Mouse (Mus musculus) CD4-positive helper T cell, adult 2 months (primary cell): ENCODE results near the gene Smok3c.
"Not testable (repeated sequence)": the region's sequence is repeated elsewhere in the genome, so short reads cannot be mapped to it uniquely, and the experiment has no call there.

Source experiments
- DNase-seq: peaks from one replicate; pipeline ENCODE4 v3.0.0-alpha.2; 2012; ENCODE audit warnings: low read depth, missing footprints, low spot score

Gene Smok3c

DNA sequence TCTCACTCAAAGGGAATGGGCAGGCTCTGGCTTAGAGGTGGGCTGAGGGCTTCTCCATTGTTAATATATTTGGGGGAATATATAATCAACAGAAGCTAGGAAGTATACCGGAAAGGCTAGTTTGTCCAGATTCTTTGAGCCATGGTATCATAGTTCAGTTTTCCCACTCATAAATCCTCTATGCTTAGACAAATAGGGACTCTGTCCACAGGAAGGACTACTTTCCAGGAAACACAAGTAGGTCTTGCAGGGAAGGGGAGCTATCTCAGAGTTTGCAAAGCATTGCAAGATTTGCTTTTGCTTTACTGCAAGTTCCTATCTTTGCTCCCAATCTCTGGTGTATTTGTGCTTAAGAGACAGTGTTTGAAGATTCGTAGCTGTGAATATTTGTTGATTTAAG, 52.0 kb downstream of the Smok3c start:
- no peak for DNase-seq

GRCm38 (mm10) chr5:138107130-138107529, 54.1 kb downstream of the Smok3c start:
- no peak for DNase-seq

- DNase-seq, result not testable (repeated sequence)
These were observed 56.9 kb downstream of the Smok3c start for GRCm38 (mm10) chr5:138109847-138110396.
